Mouse (Mus musculus): ENCODE data around the gene Frmpd1. TPM values are rescaled to one million over a fixed set of nuclear protein-coding genes. Genes with fewer than 3 reads are reported as not detected.

Frmpd1 gene
- total and polyA plus RNA-seq, 2 experiments = not detected

GRCm38 (mm10) chr4:45183818-45184520 lies 706 bp upstream of the Frmpd1 start:
- DNase-seq (ENCODE audit: extremely low read depth, low read depth, low spot score) = no peak
- Histone ChIP-seq H3K36me3 (ENCODE audit: control insufficient read depth, insufficient read depth, low read length) (no peaks in the 10 kb centered on the region), H3K27me3 (ENCODE audit: control insufficient read depth, insufficient read depth, low read length) (peaks cover 11% of the 10 kb centered on the region), H3K79me2 (ENCODE audit: control insufficient read depth, insufficient read depth, low read length) (no peaks in the 10 kb centered on the region), H3K9ac (ENCODE audit: low read depth, low read length) (no peak overlapping the region), H3K4me1 (ENCODE audit: control insufficient read depth, insufficient read depth, low read length) (0 out of 2 replicates have a peak, but pooled peaks cover 4% of the 10 kb centered on the region), H3K27ac (replicated peaks; ENCODE audit: insufficient read depth, low read depth, low read length) (no peak overlapping the region), H3K4me3 (ENCODE audit: insufficient read depth, low read depth, low read length) (peak overlapping the region; percentile 27; the same call in 1 of the 2 replicates)
- WGBS = 36% methylated on average over 13 of the region's 13 CpGs
- TF ChIP-seq POLR2A (IDR thresholded peaks at IDR 0.05; ENCODE audit: extremely low read depth, insufficient read depth, low read length) = no peak
- TF ChIP-seq CTCF (IDR thresholded peaks at IDR 0.05; ENCODE audit: low read depth, low read length) = no peak

GRCm38 (mm10) chr4:45185331-45185669 lies 625 bp downstream of the Frmpd1 start:
- no peaks in the 10 kb centered on the region for H3K36me3 ChIP-seq (ENCODE audit: control insufficient read depth, insufficient read depth, low read length)
- no peak for TF ChIP-seq CTCF (IDR thresholded peaks at IDR 0.05; ENCODE audit: low read depth, low read length)
- no peak for TF ChIP-seq POLR2A (IDR thresholded peaks at IDR 0.05; ENCODE audit: extremely low read depth, insufficient read depth, low read length)
- WGBS = 5% methylated on average over 10 of the region's 10 CpGs

GRCm38 (mm10) chr4:45198296-45198695 lies 13.6 kb downstream of the Frmpd1 start:
- H3K4me1 ChIP-seq (ENCODE audit: control insufficient read depth, insufficient read depth, low read length) = no peaks in the 10 kb centered on the region
- no peaks in the 10 kb centered on the region for H3K36me3 ChIP-seq (ENCODE audit: control insufficient read depth, insufficient read depth, low read length)
- H3K9ac ChIP-seq (ENCODE audit: low read depth, low read length) = no peak overlapping the region
- H3K27ac ChIP-seq (replicated peaks; ENCODE audit: insufficient read depth, low read depth, low read length) = no peak overlapping the region
- no peak overlapping the region for H3K4me3 ChIP-seq (ENCODE audit: insufficient read depth, low read depth, low read length)
- no peaks in the 10 kb centered on the region for H3K27me3 ChIP-seq (ENCODE audit: control insufficient read depth, insufficient read depth, low read length)
- no peak for DNase-seq (ENCODE audit: extremely low read depth, low read depth, low spot score)
- TF ChIP-seq CTCF (IDR thresholded peaks at IDR 0.05; ENCODE audit: low read depth, low read length) (no peak), POLR2A (IDR thresholded peaks at IDR 0.05; ENCODE audit: extremely low read depth, insufficient read depth, low read length) (no peak)
- 72% methylated on average over 3 of the region's 3 CpGs for WGBS
- H3K79me2 ChIP-seq (ENCODE audit: control insufficient read depth, insufficient read depth, low read length) = no peaks in the 10 kb centered on the region

More at GRCm38 (mm10) chr4:45185331-45185669, 625 bp downstream of the Frmpd1 start:
- Histone ChIP-seq H3K27me3 (ENCODE audit: control insufficient read depth, insufficient read depth, low read length) (peaks cover 11% of the 10 kb centered on the region), H3K79me2 (ENCODE audit: control insufficient read depth, insufficient read depth, low read length) (no peaks in the 10 kb centered on the region), H3K4me1 (ENCODE audit: control insufficient read depth, insufficient read depth, low read length) (0 out of 2 replicates have a peak, but pooled peaks cover 4% of the 10 kb centered on the region), H3K27ac (replicated peaks; ENCODE audit: insufficient read depth, low read depth, low read length) (no peak overlapping the region), H3K9ac (ENCODE audit: low read depth, low read length) (peak overlapping the region; percentile 14; the same call in 1 of the 2 replicates), H3K4me3 (ENCODE audit: insufficient read depth, low read depth, low read length) (peak overlapping the region; percentile 53; the same call in 1 of the 2 replicates)
- DNase-seq (ENCODE audit: extremely low read depth, low read depth, low spot score) = no peak

GRCm38 (mm10) chr4:45203283-45203682 lies 18.6 kb downstream of the Frmpd1 start:
- no peak overlapping the region for H3K4me3 ChIP-seq (ENCODE audit: insufficient read depth, low read depth, low read length)
- no peak for DNase-seq (ENCODE audit: extremely low read depth, low read depth, low spot score)
- no peaks in the 10 kb centered on the region for H3K36me3 ChIP-seq (ENCODE audit: control insufficient read depth, insufficient read depth, low read length)
- no peaks in the 10 kb centered on the region for H3K79me2 ChIP-seq (ENCODE audit: control insufficient read depth, insufficient read depth, low read length)
- no peak overlapping the region for H3K9ac ChIP-seq (ENCODE audit: low read depth, low read length)
- no peak overlapping the region for H3K27ac ChIP-seq (replicated peaks; ENCODE audit: insufficient read depth, low read depth, low read length)
- TF ChIP-seq CTCF (IDR thresholded peaks at IDR 0.05; ENCODE audit: low read depth, low read length) (no peak), POLR2A (IDR thresholded peaks at IDR 0.05; ENCODE audit: extremely low read depth, insufficient read depth, low read length) (no peak)
- H3K27me3 ChIP-seq (ENCODE audit: control insufficient read depth, insufficient read depth, low read length) = no peaks in the 10 kb centered on the region
- H3K4me1 ChIP-seq (ENCODE audit: control insufficient read depth, insufficient read depth, low read length) = no peaks in the 10 kb centered on the region
- WGBS = 89% methylated on average over 7 of the region's 7 CpGs

- TF ChIP-seq POLR2A (IDR thresholded peaks at IDR 0.05; ENCODE audit: extremely low read depth, insufficient read depth, low read length) = no peak
- TF ChIP-seq CTCF (IDR thresholded peaks at IDR 0.05; ENCODE audit: low read depth, low read length) = no peak
- H3K4me1 ChIP-seq (ENCODE audit: control insufficient read depth, insufficient read depth, low read length) = no peaks in the 10 kb centered on the region
- H3K4me3 ChIP-seq (ENCODE audit: insufficient read depth, low read depth, low read length) = no peak overlapping the region
- DNase-seq (ENCODE audit: extremely low read depth, low read depth, low spot score) = no peak
- no peaks in the 10 kb centered on the region for H3K79me2 ChIP-seq (ENCODE audit: control insufficient read depth, insufficient read depth, low read length)
- H3K27me3 ChIP-seq (ENCODE audit: control insufficient read depth, insufficient read depth, low read length) = no peaks in the 10 kb centered on the region
- H3K27ac ChIP-seq (replicated peaks; ENCODE audit: insufficient read depth, low read depth, low read length) = no peak overlapping the region
- no peak overlapping the region for H3K9ac ChIP-seq (ENCODE audit: low read depth, low read length)
- no peaks in the 10 kb centered on the region for H3K36me3 ChIP-seq (ENCODE audit: control insufficient read depth, insufficient read depth, low read length)
- WGBS = 49% methylated on average over 4 of the region's 4 CpGs
Observed at GRCm38 (mm10) chr4:45207444-45207843, 22.8 kb downstream of the Frmpd1 start.

GRCm38 (mm10) chr4:45208832-45209363 lies 24.2 kb downstream of the Frmpd1 start:
- no peaks in the 10 kb centered on the region for H3K4me1 ChIP-seq (ENCODE audit: control insufficient read depth, insufficient read depth, low read length)
- 78% methylated on average over 12 of the region's 12 CpGs for WGBS
- no peak overlapping the region for H3K4me3 ChIP-seq (ENCODE audit: insufficient read depth, low read depth, low read length)
- no peaks in the 10 kb centered on the region for H3K27me3 ChIP-seq (ENCODE audit: control insufficient read depth, insufficient read depth, low read length)
- H3K79me2 ChIP-seq (ENCODE audit: control insufficient read depth, insufficient read depth, low read length) = no peaks in the 10 kb centered on the region
- no peak overlapping the region for H3K27ac ChIP-seq (replicated peaks; ENCODE audit: insufficient read depth, low read depth, low read length)
- no peak for TF ChIP-seq CTCF (IDR thresholded peaks at IDR 0.05; ENCODE audit: low read depth, low read length)
- TF ChIP-seq POLR2A (IDR thresholded peaks at IDR 0.05; ENCODE audit: extremely low read depth, insufficient read depth, low read length) = no peak
- H3K36me3 ChIP-seq (ENCODE audit: control insufficient read depth, insufficient read depth, low read length) = no peaks in the 10 kb centered on the region
- no peak for DNase-seq (ENCODE audit: extremely low read depth, low read depth, low spot score)
- no peak overlapping the region for H3K9ac ChIP-seq (ENCODE audit: low read depth, low read length)

Measured in liver, adult 2 months (tissue).